Mouse (Mus musculus): ENCODE measurements around the gene Ush2a. TPM values are rescaled to one million over a fixed set of nuclear protein-coding genes. Genes with fewer than 3 reads are reported as not detected.

Ush2a gene
- polyA plus RNA-seq, 1 experiment from 2014 or later: 0.03 TPM

GRCm38 (mm10) chr1:188728625-188729024, 466.8 kb downstream of the Ush2a start:
- Histone ChIP-seq H3K36me3 (ENCODE audit: control insufficient read depth, insufficient read depth) (no peaks in the 10 kb centered on the region), H3K9me3 (replicated peaks; ENCODE audit: control insufficient read depth, low read length) (no peaks in the 10 kb centered on the region), H3K4me3 (ENCODE audit: low read length) (no peak overlapping the region), H3K9ac (ENCODE audit: low read length) (no peak overlapping the region), H3K27me3 (ENCODE audit: control insufficient read depth, insufficient read depth, low read length) (no peaks in the 10 kb centered on the region), H3K4me2 (ENCODE audit: low read depth, low read length) (no peak overlapping the region), H3K27ac (ENCODE audit: low read length) (no peak overlapping the region), H3K4me1 (ENCODE audit: control insufficient read depth, insufficient read depth, low read length) (no peaks in the 10 kb centered on the region)
- WGBS: 75% methylated on average over 8 of the region's 8 CpGs
- no peak for ATAC-seq (replicated peaks; ENCODE audit: extremely low read depth, insufficient read depth, low FRiP score)

- H3K27ac ChIP-seq (ENCODE audit: low read length): no peak overlapping the region
- H3K9ac ChIP-seq (ENCODE audit: low read length): no peak overlapping the region
- H3K4me3 ChIP-seq (ENCODE audit: low read length): no peak overlapping the region
- no peaks in the 10 kb centered on the region for H3K27me3 ChIP-seq (ENCODE audit: control insufficient read depth, insufficient read depth, low read length)
- H3K4me1 ChIP-seq (ENCODE audit: control insufficient read depth, insufficient read depth, low read length): no peaks in the 10 kb centered on the region
- WGBS: 73% methylated on average over 7 of the region's 7 CpGs
- H3K9me3 ChIP-seq (replicated peaks; ENCODE audit: control insufficient read depth, low read length): no peaks in the 10 kb centered on the region
- no peak for ATAC-seq (replicated peaks; ENCODE audit: extremely low read depth, insufficient read depth, low FRiP score)
- no peak overlapping the region for H3K4me2 ChIP-seq (ENCODE audit: low read depth, low read length)
- H3K36me3 ChIP-seq (ENCODE audit: control insufficient read depth, insufficient read depth): no peaks in the 10 kb centered on the region
Measured at GRCm38 (mm10) chr1:188729179-188729578, 467.4 kb downstream of the Ush2a start.

GRCm38 (mm10) chr1:188734741-188735266, 473.0 kb downstream of the Ush2a start:
- H3K27me3 ChIP-seq (ENCODE audit: control insufficient read depth, insufficient read depth, low read length): no peaks in the 10 kb centered on the region
- no peak for ATAC-seq (replicated peaks; ENCODE audit: extremely low read depth, insufficient read depth, low FRiP score)
- no peaks in the 10 kb centered on the region for H3K36me3 ChIP-seq (ENCODE audit: control insufficient read depth, insufficient read depth)
- 65% methylated on average over 7 of the region's 7 CpGs for WGBS
- no peak overlapping the region for H3K9ac ChIP-seq (ENCODE audit: low read length)
- no peak overlapping the region for H3K4me2 ChIP-seq (ENCODE audit: low read depth, low read length)
- peaks cover 5% of the 10 kb centered on the region for H3K9me3 ChIP-seq (replicated peaks; ENCODE audit: control insufficient read depth, low read length)
- no peak overlapping the region for H3K4me3 ChIP-seq (ENCODE audit: low read length)
- no peak overlapping the region for H3K27ac ChIP-seq (ENCODE audit: low read length)
- no peaks in the 10 kb centered on the region; the same call in 1 of the 2 replicates for H3K4me1 ChIP-seq (ENCODE audit: control insufficient read depth, insufficient read depth, low read length)

GRCm38 (mm10) chr1:188742971-188743370, 481.1 kb downstream of the Ush2a start:
- Histone ChIP-seq H3K27ac (ENCODE audit: low read length) (no peak overlapping the region), H3K4me2 (ENCODE audit: low read depth, low read length) (no peak overlapping the region), H3K4me1 (ENCODE audit: control insufficient read depth, insufficient read depth, low read length) (no peaks in the 10 kb centered on the region), H3K9me3 (replicated peaks; ENCODE audit: control insufficient read depth, low read length) (no peaks in the 10 kb centered on the region), H3K36me3 (ENCODE audit: control insufficient read depth, insufficient read depth) (no peaks in the 10 kb centered on the region), H3K27me3 (ENCODE audit: control insufficient read depth, insufficient read depth, low read length) (no peaks in the 10 kb centered on the region), H3K9ac (ENCODE audit: low read length) (no peak overlapping the region), H3K4me3 (ENCODE audit: low read length) (no peak overlapping the region)
- 57% methylated on average over 7 of the region's 7 CpGs for WGBS
- no peak for ATAC-seq (replicated peaks; ENCODE audit: extremely low read depth, insufficient read depth, low FRiP score)

- WGBS: 66% methylated on average over 15 of the region's 15 CpGs
- Histone ChIP-seq H3K27me3 (ENCODE audit: control insufficient read depth, insufficient read depth, low read length) (no peaks in the 10 kb centered on the region), H3K27ac (ENCODE audit: low read length) (no peak overlapping the region), H3K36me3 (ENCODE audit: control insufficient read depth, insufficient read depth) (no peaks in the 10 kb centered on the region), H3K4me3 (ENCODE audit: low read length) (no peak overlapping the region), H3K4me1 (ENCODE audit: control insufficient read depth, insufficient read depth, low read length) (no peaks in the 10 kb centered on the region), H3K9ac (ENCODE audit: low read length) (no peak overlapping the region), H3K9me3 (replicated peaks; ENCODE audit: control insufficient read depth, low read length) (no peaks in the 10 kb centered on the region), H3K4me2 (ENCODE audit: low read depth, low read length) (no peak overlapping the region)
- ATAC-seq (replicated peaks; ENCODE audit: extremely low read depth, insufficient read depth, low FRiP score): no peak
Measured at GRCm38 (mm10) chr1:188755031-188755430, 493.2 kb downstream of the Ush2a start.

GRCm38 (mm10) chr1:188760515-188760914, 498.7 kb downstream of the Ush2a start:
- Histone ChIP-seq H3K4me1 (ENCODE audit: control insufficient read depth, insufficient read depth, low read length) (no peaks in the 10 kb centered on the region), H3K9me3 (replicated peaks; ENCODE audit: control insufficient read depth, low read length) (no peaks in the 10 kb centered on the region), H3K36me3 (ENCODE audit: control insufficient read depth, insufficient read depth) (no peaks in the 10 kb centered on the region), H3K27me3 (ENCODE audit: control insufficient read depth, insufficient read depth, low read length) (no peaks in the 10 kb centered on the region), H3K4me3 (ENCODE audit: low read length) (no peak overlapping the region), H3K4me2 (ENCODE audit: low read depth, low read length) (no peak overlapping the region), H3K9ac (ENCODE audit: low read length) (no peak overlapping the region), H3K27ac (ENCODE audit: low read length) (no peak overlapping the region)
- ATAC-seq (replicated peaks; ENCODE audit: extremely low read depth, insufficient read depth, low FRiP score): no peak
- WGBS: 73% methylated on average over 3 of the region's 3 CpGs

- H3K4me1 ChIP-seq (ENCODE audit: control insufficient read depth, insufficient read depth, low read length): no peaks in the 10 kb centered on the region
- H3K4me3 ChIP-seq (ENCODE audit: low read length): no peak overlapping the region
- H3K9me3 ChIP-seq (replicated peaks; ENCODE audit: control insufficient read depth, low read length): no peaks in the 10 kb centered on the region
- H3K4me2 ChIP-seq (ENCODE audit: low read depth, low read length): no peak overlapping the region
- no peak overlapping the region for H3K9ac ChIP-seq (ENCODE audit: low read length)
- H3K36me3 ChIP-seq (ENCODE audit: control insufficient read depth, insufficient read depth): no peaks in the 10 kb centered on the region
- 78% methylated on average over 6 of the region's 6 CpGs for WGBS
- ATAC-seq (replicated peaks; ENCODE audit: extremely low read depth, insufficient read depth, low FRiP score): no peak
- H3K27me3 ChIP-seq (ENCODE audit: control insufficient read depth, insufficient read depth, low read length): no peaks in the 10 kb centered on the region
- no peak overlapping the region for H3K27ac ChIP-seq (ENCODE audit: low read length)
Measured at GRCm38 (mm10) chr1:188762463-188762862, 500.6 kb downstream of the Ush2a start.

GRCm38 (mm10) chr1:188763761-188764160, 501.9 kb downstream of the Ush2a start:
- H3K27ac ChIP-seq (ENCODE audit: low read length): no peak overlapping the region
- 76% methylated on average over 3 of the region's 3 CpGs for WGBS
- no peak overlapping the region for H3K4me2 ChIP-seq (ENCODE audit: low read depth, low read length)
- no peak overlapping the region for H3K4me3 ChIP-seq (ENCODE audit: low read length)
- no peaks in the 10 kb centered on the region for H3K36me3 ChIP-seq (ENCODE audit: control insufficient read depth, insufficient read depth)
- no peaks in the 10 kb centered on the region for H3K27me3 ChIP-seq (ENCODE audit: control insufficient read depth, insufficient read depth, low read length)
- no peak overlapping the region for H3K9ac ChIP-seq (ENCODE audit: low read length)
- no peak for ATAC-seq (replicated peaks; ENCODE audit: extremely low read depth, insufficient read depth, low FRiP score)
- no peaks in the 10 kb centered on the region for H3K4me1 ChIP-seq (ENCODE audit: control insufficient read depth, insufficient read depth, low read length)
- H3K9me3 ChIP-seq (replicated peaks; ENCODE audit: control insufficient read depth, low read length): no peaks in the 10 kb centered on the region

- H3K9me3 ChIP-seq (replicated peaks; ENCODE audit: control insufficient read depth, low read length): no peaks in the 10 kb centered on the region
- 86% methylated on average over 1 of the region's 1 CpGs for WGBS
Measured at GRCm38 (mm10) chr1:188770828-188771227, 509.0 kb downstream of the Ush2a start.

More at GRCm38 (mm10) chr1:188770828-188771227, 509.0 kb downstream of the Ush2a start:
- ATAC-seq (replicated peaks; ENCODE audit: extremely low read depth, insufficient read depth, low FRiP score): no peak
- H3K36me3 ChIP-seq (ENCODE audit: control insufficient read depth, insufficient read depth): no peaks in the 10 kb centered on the region
- no peak overlapping the region for H3K27ac ChIP-seq (ENCODE audit: low read length)
- H3K4me1 ChIP-seq (ENCODE audit: control insufficient read depth, insufficient read depth, low read length): peaks cover 3% of the 10 kb centered on the region
- H3K27me3 ChIP-seq (ENCODE audit: control insufficient read depth, insufficient read depth, low read length): no peaks in the 10 kb centered on the region
- no peak overlapping the region for H3K9ac ChIP-seq (ENCODE audit: low read length)
- no peak overlapping the region for H3K4me3 ChIP-seq (ENCODE audit: low read length)
- no peak overlapping the region for H3K4me2 ChIP-seq (ENCODE audit: low read depth, low read length)

Measured in heart, embryonic 16.5 days (tissue).